ENCODE assay signal across 8 mouse cellular contexts in the genomic region with DNA sequence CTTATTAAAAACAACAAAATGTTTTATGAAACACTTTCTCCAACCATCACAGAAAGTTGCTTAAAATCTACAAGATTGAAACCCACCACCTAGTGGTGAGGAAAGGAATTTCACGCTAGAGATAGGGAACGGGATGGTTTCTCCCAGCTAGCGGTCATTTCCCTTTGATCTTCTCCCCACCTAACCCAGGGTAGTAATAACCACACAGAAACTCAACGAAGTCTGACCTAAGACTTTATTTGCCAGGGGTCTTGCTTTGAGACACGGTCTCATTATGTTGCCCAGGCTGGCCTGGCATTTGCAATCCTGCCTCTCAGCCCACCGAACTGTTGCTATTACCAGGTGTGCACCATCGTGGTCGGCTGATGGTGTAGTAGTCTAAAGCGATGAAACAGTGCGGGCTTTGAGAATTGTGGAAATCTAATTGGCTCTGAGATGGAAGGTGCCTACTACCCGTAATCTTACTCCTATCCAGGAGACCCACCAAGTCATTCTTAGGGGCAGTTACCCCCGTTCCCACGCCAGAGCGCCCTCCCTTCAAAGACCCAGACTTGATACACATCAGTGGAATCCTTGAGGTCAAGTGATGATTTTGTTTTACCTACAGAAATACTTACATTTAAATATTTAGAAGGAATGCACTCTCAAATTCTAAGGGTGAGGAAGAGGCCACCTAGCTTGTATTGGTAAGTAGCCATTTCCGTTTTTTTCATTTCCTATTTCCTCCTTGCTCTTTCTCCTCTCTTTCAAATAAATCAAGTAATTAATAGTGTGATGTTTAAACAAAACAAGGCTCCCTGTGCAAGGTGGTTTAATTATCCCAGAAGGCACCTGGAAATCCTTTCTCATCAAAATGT. TPM values are rescaled to one million over a fixed set of nuclear protein-coding genes. Genes with fewer than 3 reads are reported as not detected.
DNase-seq lines count a peak whose midpoint lies in the region; ATAC-seq lines count a peak whose summit lies in the region.

No protein-coding gene starts in this region.

- H3K36me3 ChIP-seq in heart, embryonic 10.5 days: no peaks in the 10 kb centered on the region
- no peaks in the 10 kb centered on the region for H3K36me3 ChIP-seq in liver, embryonic 16.5 days (ENCODE audit: control insufficient read depth, insufficient read depth)
- no peaks in the 10 kb centered on the region for H3K36me3 ChIP-seq in neural tube, embryonic 14.5 days (ENCODE audit: control insufficient read depth, insufficient read depth, low read length)

- H3K27ac ChIP-seq in heart, embryonic 10.5 days: peak overlapping the region; percentile 98; the same call in 1 of the 2 replicates
- H3K27ac ChIP-seq in liver, embryonic 16.5 days (ENCODE audit: low read length): peak overlapping the region; percentile 99
- no peak overlapping the region for H3K27ac ChIP-seq in neural tube, embryonic 14.5 days (ENCODE audit: low read depth, low read length)

- H3K4me2 ChIP-seq in liver, embryonic 16.5 days (ENCODE audit: low read depth, low read length): peak overlapping the region; percentile 91
- H3K4me2 ChIP-seq in neural tube, embryonic 14.5 days (ENCODE audit: low read depth, low read length): peak overlapping the region; percentile 73

- peaks cover 11% of the 10 kb centered on the region; the same call in 1 of the 2 replicates for H3K4me1 ChIP-seq in heart, embryonic 10.5 days
- peaks cover 11% of the 10 kb centered on the region for H3K4me1 ChIP-seq in liver, embryonic 16.5 days (ENCODE audit: control insufficient read depth, low read depth, low read length)
- H3K4me1 ChIP-seq in neural tube, embryonic 14.5 days (ENCODE audit: control insufficient read depth, insufficient read depth, low read length): peaks cover 20% of the 10 kb centered on the region

- H3K9ac ChIP-seq in liver, embryonic 16.5 days (ENCODE audit: low read depth, low read length): peak overlapping the region; percentile 98
- H3K9ac ChIP-seq in neural tube, embryonic 14.5 days (replicated peaks; ENCODE audit: low read depth, low read length): no peak overlapping the region

- ATAC-seq in liver, embryonic 16.5 days (ENCODE audit: low read depth): no peak
- ATAC-seq in neural tube, embryonic 14.5 days (ENCODE audit: low read depth): no peak

- 13% methylated on average over 15 of the region's 15 CpGs for WGBS in heart, embryonic 10.5 days
- WGBS in liver, embryonic 16.5 days (ENCODE audit: insufficient replicate concordance): 4% methylated on average over 15 of the region's 15 CpGs
- 11% methylated on average over 15 of the region's 15 CpGs for WGBS in neural tube, embryonic 14.5 days

- H3K4me3 ChIP-seq in heart, embryonic 10.5 days: peak overlapping the region; percentile 97
- peak overlapping the region; percentile 97 for H3K4me3 ChIP-seq in liver, embryonic 16.5 days (ENCODE audit: low read depth, low read length)
- peak overlapping the region; percentile 88; the same call in 1 of the 2 replicates for H3K4me3 ChIP-seq in neural tube, embryonic 14.5 days (ENCODE audit: low read depth, low read length)

- H3K9me3 ChIP-seq in heart, embryonic 10.5 days: no peaks in the 10 kb centered on the region
- no peaks in the 10 kb centered on the region for H3K9me3 ChIP-seq in liver, embryonic 16.5 days (replicated peaks; ENCODE audit: control insufficient read depth, low read length)
- H3K9me3 ChIP-seq in neural tube, embryonic 14.5 days (ENCODE audit: control insufficient read depth, low read length): no peaks in the 10 kb centered on the region

- peak; percentile 49 to 58 for DNase-seq in B cell, adult 2 months
- DNase-seq in MEL-GATA-1-ER (ENCODE audit: extremely low read depth, low read depth): peak; percentile 85
- DNase-seq in cerebellum, postnatal 36 days: peak; percentile 15 to 39
- DNase-seq in heart, embryonic 10.5 days (ENCODE audit: low spot score): peak; percentile 76
- DNase-seq in kidney, adult 9 months: peak; percentile 72
- DNase-seq in thymus, postnatal 4 days: peak; percentile 52

- no peaks in the 10 kb centered on the region for H3K27me3 ChIP-seq in heart, embryonic 10.5 days (ENCODE audit: insufficient read depth, poor library complexity, severe bottlenecking)
- H3K27me3 ChIP-seq in liver, embryonic 16.5 days (ENCODE audit: control insufficient read depth, insufficient read depth, low read depth, low read length): no peaks in the 10 kb centered on the region
- H3K27me3 ChIP-seq in neural tube, embryonic 14.5 days (ENCODE audit: control insufficient read depth, insufficient read depth, low read length): no peaks in the 10 kb centered on the region

RNA-seq across cellular contexts. Expression of a gene that starts 1.2 kb away (rescaled TPM):
- 12.4 and 12.5 TPM in 2 replicates for polyA plus RNA-seq in heart, embryonic 10.5 days (2016; fragmentation: Nextera tagmentation; extraction: Ambion mirVana)
- polyA plus RNA-seq in liver, embryonic 16.5 days (2015; fragmentation: Nextera tagmentation; extraction: Ambion mirVana): 6.3 and 6.9 TPM in 2 replicates
- polyA plus RNA-seq in neural tube, embryonic 14.5 days (2014; fragmentation: Nextera tagmentation; extraction: Ambion mirVana): 19.3 and 23.6 TPM in 2 replicates

Comparison
In these comparisons a context has a peak if more than half of its experiments do, and no peak if none do; other contexts are left out.
1. DNase-seq: peak in every context shown above with its lines; median percentile 85 in MEL-GATA-1-ER; 76 in heart, embryonic 10.5 days; 72 in kidney, adult 9 months; 54 in B cell, adult 2 months; 52 in thymus, postnatal 4 days; 27 in cerebellum, postnatal 36 days.